Mouse (Mus musculus): ENCODE results near the gene Phkg1. TPM values are rescaled to one million over a fixed set of nuclear protein-coding genes. Genes with fewer than 3 reads are reported as not detected.

Phkg1 gene
- total RNA-seq (2023): 0.68 TPM

GRCm38 (mm10) chr5:129898449-129898848 is at the start of gene Phkg1:
TSS of gene Phkg1 (minus strand) at chr5:129898549.

DNA sequence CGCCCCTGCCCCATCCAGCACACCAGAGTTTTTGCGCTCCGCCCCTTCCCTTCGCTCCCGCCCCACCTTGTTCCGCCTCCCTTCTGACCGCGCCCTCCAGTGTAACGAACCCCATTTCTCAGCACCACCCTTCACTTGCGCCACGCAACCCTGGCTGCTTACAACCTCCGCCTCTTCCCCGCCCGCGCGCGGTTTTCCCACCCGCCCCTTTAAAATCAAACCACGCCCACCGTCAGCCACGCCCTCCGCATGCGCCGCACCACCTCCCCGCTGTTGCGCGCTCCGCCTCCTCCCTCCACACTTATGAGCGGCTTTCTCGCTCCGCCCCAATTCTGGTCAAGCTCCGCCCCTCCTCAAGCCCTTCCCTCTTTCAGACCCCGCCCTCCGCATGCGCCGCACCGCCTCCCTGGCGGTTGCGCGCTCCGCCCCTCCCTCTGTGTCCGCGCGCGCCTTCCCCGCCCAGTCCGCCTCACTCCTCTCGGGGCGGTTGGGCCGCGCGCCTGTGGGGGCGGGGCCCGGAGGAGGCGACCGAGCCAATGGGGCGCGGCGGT is 43.2 kb upstream of the Phkg1 start, which contains the start of gene Vkorc1l1:
Vkorc1l1 (plus strand) TSS at position 476 of the 551 bp plus-strand sequence.

DNA sequence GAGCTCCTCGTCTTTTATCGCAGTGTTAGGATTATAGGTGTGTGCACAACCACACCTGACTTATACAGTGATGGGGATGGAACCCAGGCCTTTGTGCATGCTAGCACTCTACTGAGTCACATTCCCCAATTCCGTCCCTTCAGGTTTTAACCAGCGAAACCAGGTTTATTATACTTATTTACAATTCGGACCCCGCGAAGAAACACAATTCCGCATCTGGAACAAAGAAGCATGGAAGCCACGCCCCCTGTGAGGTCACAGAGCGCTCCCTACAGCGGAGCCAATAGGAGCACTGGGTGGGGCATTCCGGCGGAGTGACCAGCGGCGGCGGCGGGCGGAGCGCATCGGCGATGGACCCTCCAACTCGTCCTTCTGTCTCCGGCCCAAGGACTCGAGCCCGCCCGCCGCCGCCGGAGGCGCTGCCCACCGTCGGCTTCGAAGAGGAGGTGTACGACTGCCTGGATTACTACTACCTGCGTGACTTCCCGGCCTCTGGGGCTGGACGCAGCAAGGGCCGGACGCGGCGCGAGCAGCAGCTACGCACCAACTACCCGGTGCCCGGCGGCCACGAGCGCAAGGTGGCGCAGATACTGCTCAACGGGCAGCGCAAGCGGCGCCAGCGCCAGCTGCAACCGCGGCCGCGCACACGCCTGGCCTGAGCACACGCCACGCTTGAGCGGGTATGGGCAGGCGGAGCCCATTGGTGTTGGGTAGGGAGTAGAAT is 10.1 kb upstream of the Phkg1 start, which contains the start of gene Nupr1l:
Nupr1l (plus strand) TSS at position 299 of the 724 bp plus-strand sequence.

DNA sequence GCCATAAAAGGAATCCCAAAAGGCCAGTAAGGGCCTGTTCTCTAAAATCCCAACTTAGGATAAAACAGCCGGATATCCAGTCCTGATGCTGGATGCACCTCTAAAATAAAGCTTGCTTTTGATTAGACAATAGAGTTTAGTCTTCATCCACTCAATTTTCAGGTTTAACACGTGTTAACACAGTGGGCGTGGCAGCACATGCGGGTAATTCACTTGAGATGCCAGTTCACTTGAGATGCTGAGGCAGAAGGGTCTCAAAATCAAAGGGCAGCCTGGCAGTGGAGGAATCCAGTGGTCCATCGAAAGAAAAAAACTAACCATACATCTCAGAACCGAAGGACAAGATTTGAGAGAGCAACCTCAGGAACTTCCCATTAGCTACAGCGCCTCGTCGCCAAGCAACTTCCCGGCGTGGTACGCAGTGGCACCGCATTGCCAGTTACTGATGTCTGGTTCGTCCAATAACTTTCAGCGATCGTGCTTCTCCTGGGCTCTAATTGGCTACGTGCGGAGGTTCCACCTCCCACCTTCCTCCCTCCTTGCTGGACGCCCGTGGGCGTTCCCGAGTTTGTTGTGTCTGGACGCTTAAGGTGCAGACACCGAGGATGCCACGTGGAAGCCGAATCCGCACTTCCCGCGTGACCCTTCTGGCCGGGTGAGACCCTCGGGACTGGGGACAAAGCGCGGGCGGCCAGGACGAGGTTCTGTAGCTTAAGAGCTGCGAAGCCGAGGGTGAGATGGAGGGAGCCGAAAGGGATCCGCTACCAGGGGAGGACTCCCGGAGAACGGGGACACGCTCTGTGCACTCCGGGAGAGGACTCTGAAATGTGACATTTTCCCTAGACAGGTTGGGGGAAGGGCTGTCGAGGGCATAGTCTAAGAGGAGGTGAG is 2.9 kb downstream of the Phkg1 start, which contains the start of gene Zbed5:
Zbed5 (plus strand) TSS at position 526 of the 891 bp plus-strand sequence.

DNA sequence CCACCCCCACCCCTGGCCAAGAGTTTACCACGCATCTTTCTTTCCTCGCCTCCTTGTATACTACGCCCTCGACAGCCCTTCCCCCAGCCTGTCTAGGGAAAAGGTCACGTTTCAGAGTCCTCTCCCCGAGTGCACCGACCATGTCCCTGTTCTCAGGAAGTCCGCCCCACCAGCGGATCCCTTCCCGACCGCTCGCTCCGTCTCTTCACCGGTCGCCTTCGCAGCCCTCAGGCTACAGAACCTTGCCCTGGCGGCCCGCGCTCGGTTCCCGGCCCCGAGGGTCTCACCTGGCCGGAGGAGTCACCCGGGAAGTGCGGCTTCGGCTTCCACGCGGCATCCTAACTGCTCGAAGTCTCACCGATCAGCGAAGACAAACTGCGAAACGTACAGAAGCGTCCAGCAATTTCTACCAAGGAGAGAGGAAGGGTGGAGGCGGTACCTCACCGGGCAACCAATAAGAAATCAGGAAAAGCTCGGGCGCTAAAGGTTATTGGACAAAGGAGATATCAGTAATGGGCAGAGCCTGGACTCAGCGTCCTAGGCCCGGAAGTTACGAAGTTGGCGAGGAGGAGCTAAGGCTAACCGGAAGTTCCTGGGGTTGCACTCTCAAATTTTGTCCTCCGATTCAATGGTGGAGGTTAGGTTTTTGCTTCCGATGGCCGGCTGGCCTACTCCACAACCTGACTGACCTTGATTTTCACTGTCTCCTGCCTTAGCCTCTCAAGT is 11.3 kb downstream of the Phkg1 start, which contains the start of gene Chchd2:
Chchd2 (minus strand) TSS at position 560 of the 726 bp plus-strand sequence.

DNA sequence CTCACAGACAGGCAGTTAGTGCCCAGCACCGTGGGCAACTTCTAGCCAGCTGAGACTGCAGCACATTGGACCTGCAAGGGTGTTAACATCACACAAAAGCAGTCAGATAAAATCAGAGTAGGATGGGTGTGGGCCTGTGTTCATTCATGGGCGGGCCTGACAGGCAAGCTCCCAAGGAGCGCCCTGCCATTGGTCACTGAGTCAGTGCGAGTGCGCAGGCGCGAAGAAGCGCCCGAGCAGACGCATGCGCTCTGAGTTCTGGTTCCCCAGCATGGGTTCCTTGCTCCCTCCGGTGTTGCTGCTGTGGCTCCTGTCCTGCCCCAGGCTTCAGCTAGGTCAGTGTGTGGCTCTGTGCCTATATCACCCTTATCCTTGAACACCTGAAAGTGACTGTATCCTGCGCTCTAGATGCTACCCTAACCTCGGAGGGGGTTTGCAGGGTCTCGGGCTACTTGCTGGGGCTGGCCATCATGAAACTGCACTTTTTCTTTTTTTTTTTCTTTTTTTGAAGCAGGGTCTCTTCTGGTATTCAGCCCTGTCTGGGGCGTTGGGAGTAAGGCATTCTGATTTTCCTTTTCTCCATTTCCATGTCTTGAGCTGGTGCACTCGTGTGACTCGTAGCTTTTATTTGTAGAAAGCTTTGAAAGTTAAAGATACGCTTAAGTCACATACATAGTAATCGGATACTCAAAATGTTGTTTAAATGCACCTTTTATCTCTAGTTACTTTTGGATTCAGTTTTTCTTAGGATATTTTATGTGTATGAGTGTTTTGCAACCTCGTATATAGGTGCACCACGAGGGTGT is 51.4 kb downstream of the Phkg1 start, which contains the start of gene Sumf2:
Sumf2 (plus strand) TSS at position 235 of the 806 bp plus-strand sequence.

Other genes with a start within 250 kb of the Phkg1 start
- 1.3 TPM for gene Zfp11, start 228.4 kb downstream of the Phkg1 start, total RNA-seq (2023)
- not detected for gene Sept14, start 190.0 kb downstream of the Phkg1 start, total RNA-seq (2023)
- gene Mrps17, start 183.1 kb downstream of the Phkg1 start, total RNA-seq (2023): 43.4 TPM
- 41.2 TPM for gene Nipsnap2, start 173.5 kb downstream of the Phkg1 start, total RNA-seq (2023)
- gene Psph, start 111.1 kb downstream of the Phkg1 start, total RNA-seq (2023): 17.0 TPM
- 30.1 TPM for gene Sumf2, start 51.6 kb downstream of the Phkg1 start, total RNA-seq (2023)
- 159 TPM for gene Chchd2, start 11.1 kb downstream of the Phkg1 start, total RNA-seq (2023)
- gene Zbed5, start 2.8 kb downstream of the Phkg1 start, total RNA-seq (2023): 0.89 TPM
- gene Nupr1l, start 10.0 kb upstream of the Phkg1 start, total RNA-seq (2023): 2.3 TPM
- gene Vkorc1l1, start 43.4 kb upstream of the Phkg1 start, total RNA-seq (2023): 10.6 TPM
- 25.3 TPM for gene Gusb, start 104.5 kb upstream of the Phkg1 start, total RNA-seq (2023)
- 18.3 TPM for gene Asl, start 130.7 kb upstream of the Phkg1 start, total RNA-seq (2023)
- 18.3 TPM for gene Crcp, start 130.7 kb upstream of the Phkg1 start, total RNA-seq (2023)
- gene Tpst1, start 174.8 kb upstream of the Phkg1 start, total RNA-seq (2023): 5.3 TPM
- 4.9 TPM for gene Kctd7, start 246.3 kb upstream of the Phkg1 start, total RNA-seq (2023)

Measured in CD4-positive naive resting alpha-beta T cell, adult 57 days (primary cell).